Mouse (Mus musculus) MEL (cell line): Measurements from ENCODE around the gene Cx3cl1. TPM values are rescaled to one million over a fixed set of nuclear protein-coding genes. Genes with fewer than 3 reads are reported as not detected.

Experiments
- DNase-seq: peaks from one replicate; pipeline ENCODE4 v3.0.0; 2011; ENCODE audit warnings: low read depth, low spot score
- H3K27ac ChIP-seq: 2 replicates; pipeline ENCODE4 v1.5.1; 2012; ENCODE audit warnings: low read depth, mild to moderate bottlenecking, control low read depth, low read length, moderate library complexity; ENCODE audit not compliant: control insufficient read depth
- H3K27me3 ChIP-seq, 2 experiments: fragments of 150-350 bp in 1 of 2; sonication (generic) in 1 of 2; 2 replicates each; pipeline ENCODE4 v1.6.1; 2012; ENCODE audit warnings: low read length in 2 of 2, mild to moderate bottlenecking in 2 of 2, improper control_type of control experiment in 1 of 2, moderate library complexity in 1 of 2; ENCODE audit not compliant: insufficient read depth in 2 of 2, control insufficient read depth in 1 of 2
- H3K36me3 ChIP-seq, 2 experiments: 2 replicates each; pipeline ENCODE4 v1.6.1; 2012 to 2014; ENCODE audit warnings: low read length in 2 of 2, improper control_type of control experiment in 1 of 2, inconsistent platforms in 1 of 2, mild to moderate bottlenecking in 1 of 2; ENCODE audit not compliant: insufficient read depth in 2 of 2, control insufficient read depth in 1 of 2
- H3K4me1 ChIP-seq, 2 experiments: fragments of 150-350 bp in 1 of 2; sonication (generic) in 1 of 2; 2 replicates each; pipeline ENCODE4 v1.6.1; 2012; ENCODE audit warnings: low read length in 2 of 2, improper control_type of control experiment in 1 of 2, mild to moderate bottlenecking in 1 of 2; ENCODE audit not compliant: insufficient read depth in 2 of 2, control insufficient read depth in 1 of 2
- H3K4me3 ChIP-seq, 2 experiments: fragments of 150-350 bp in 1 of 2; sonication (generic) in 1 of 2; 2 replicates each; pipeline ENCODE4 v1.5.1; 2012; ENCODE audit warnings: low read depth in 2 of 2, low read length in 2 of 2, mild to moderate bottlenecking in 2 of 2, moderate library complexity in 2 of 2, control low read depth in 1 of 2, improper control_type of control experiment in 1 of 2; ENCODE audit not compliant: control insufficient read depth in 1 of 2, insufficient read depth in 1 of 2
- H3K79me2 ChIP-seq: 2 replicates; pipeline ENCODE4 v1.6.1; 2012; ENCODE audit warnings: mild to moderate bottlenecking, low read length, moderate library complexity; ENCODE audit not compliant: control insufficient read depth, poor library complexity, insufficient read depth
- H3K9ac ChIP-seq: 2 replicates; pipeline ENCODE4 v1.6.1; 2012; ENCODE audit warnings: low read depth, mild to moderate bottlenecking, control low read depth, low read length, moderate library complexity; ENCODE audit not compliant: control insufficient read depth, poor library complexity, severe bottlenecking
- H3K9me3 ChIP-seq: fragments of 150-350 bp; sonication (generic); replicated peaks from 2 replicates; pipeline ENCODE4 v1.6.1; 2012; ENCODE audit warnings: mild to moderate bottlenecking, low read length, improper control_type of control experiment, moderate library complexity; ENCODE audit not compliant: insufficient read depth
- BHLHE40 ChIP-seq: IDR thresholded peaks from 2 replicates; pipeline ENCODE4 v1.6.1; 2012; ENCODE audit warnings: low read depth, mild to moderate bottlenecking, inconsistent platforms, low read length, improper control_type of control experiment, borderline replicate concordance
- CHD1 ChIP-seq: IDR thresholded peaks from 2 replicates; pipeline ENCODE4 v1.6.1; 2012; ENCODE audit warnings: low read depth, mild to moderate bottlenecking, inconsistent platforms, low read length, improper control_type of control experiment
- CHD2 ChIP-seq: IDR thresholded peaks from 2 replicates; pipeline ENCODE4 v1.6.1; 2011; ENCODE audit warnings: low read length, improper control_type of control experiment
- CTCF ChIP-seq, 3 experiments: IDR thresholded peaks in 2 of 3; conservative IDR thresholded peaks in 1 of 3; 2 replicates each; pipeline ENCODE4 v1.5.1; 2011 to 2012; ENCODE audit warnings: low read length in 3 of 3, low read depth in 2 of 3, mild to moderate bottlenecking in 2 of 3, improper control_type of control experiment in 1 of 3, inconsistent platforms in 1 of 3, mixed read lengths in 1 of 3, moderate library complexity in 1 of 3; ENCODE audit not compliant: control insufficient read depth in 1 of 3, insufficient read depth in 1 of 3, poor library complexity in 1 of 3, severe bottlenecking in 1 of 3
- ELF1 ChIP-seq: IDR thresholded peaks from 2 replicates; pipeline ENCODE4 v1.6.1; 2014; ENCODE audit warnings: low read depth, mild to moderate bottlenecking, inconsistent platforms, low read length, improper control_type of control experiment, moderate library complexity
- EP300 ChIP-seq, 2 experiments: IDR thresholded peaks; 2 replicates each; pipeline ENCODE4 v1.6.1; 2011; ENCODE audit warnings: improper control_type of control experiment in 2 of 2, low read length in 2 of 2, low read depth in 1 of 2, mild to moderate bottlenecking in 1 of 2
- ETS1 ChIP-seq: IDR thresholded peaks from 2 replicates; pipeline ENCODE4 v1.6.1; 2012; ENCODE audit warnings: low read depth, mild to moderate bottlenecking, inconsistent platforms, low read length, improper control_type of control experiment, moderate library complexity
- GABPA ChIP-seq: IDR thresholded peaks from 2 replicates; pipeline ENCODE4 v1.6.1; 2012; ENCODE audit warnings: low read depth, mild to moderate bottlenecking, inconsistent platforms, low read length, improper control_type of control experiment, moderate library complexity
- GATA1 ChIP-seq: IDR thresholded peaks from 2 replicates; pipeline ENCODE4 v1.6.1; 2011; ENCODE audit warnings: low read depth, low read length, improper control_type of control experiment
- MAFK ChIP-seq: IDR thresholded peaks from 2 replicates; pipeline ENCODE4 v1.6.1; 2011; ENCODE audit warnings: low read depth, mild to moderate bottlenecking, low read length, improper control_type of control experiment, borderline replicate concordance
- MAX ChIP-seq: IDR thresholded peaks from 2 replicates; pipeline ENCODE4 v1.6.1; 2011; ENCODE audit warnings: low read length, improper control_type of control experiment
- MAZ ChIP-seq: IDR thresholded peaks from 2 replicates; pipeline ENCODE4 v1.6.1; 2012; ENCODE audit warnings: low read depth, mild to moderate bottlenecking, inconsistent platforms, low read length, improper control_type of control experiment
- MEF2A ChIP-seq: IDR thresholded peaks from 2 replicates; pipeline ENCODE4 v1.6.1; 2014; ENCODE audit warnings: low read depth, mild to moderate bottlenecking, inconsistent platforms, low read length, improper control_type of control experiment; ENCODE audit not compliant: poor library complexity, insufficient replicate concordance, severe bottlenecking; ENCODE audit errors: extremely low read depth
- MYB ChIP-seq: IDR thresholded peaks from 2 replicates; pipeline ENCODE4 v1.6.1; 2011; ENCODE audit warnings: mild to moderate bottlenecking, low read depth, low read length, improper control_type of control experiment
- MYC ChIP-seq: IDR thresholded peaks from 2 replicates; pipeline ENCODE4 v1.6.1; 2011; ENCODE audit warnings: low read depth, mild to moderate bottlenecking, low read length, improper control_type of control experiment, moderate library complexity
- NELFE ChIP-seq: IDR thresholded peaks from 2 replicates; pipeline ENCODE4 v1.6.1; 2011; ENCODE audit warnings: low read depth, low read length, improper control_type of control experiment
- NRF1 ChIP-seq: IDR thresholded peaks from 2 replicates; pipeline ENCODE4 v1.6.1; 2014; ENCODE audit warnings: low read depth, mild to moderate bottlenecking, inconsistent platforms, low read length, improper control_type of control experiment, moderate library complexity; ENCODE audit not compliant: poor library complexity, insufficient read depth, severe bottlenecking
- POLR2A ChIP-seq, 2 experiments: IDR thresholded peaks; 2 replicates each; pipeline ENCODE4 v1.6.1; 2011 to 2012; ENCODE audit warnings: low read length in 2 of 2, mild to moderate bottlenecking in 2 of 2, control low read depth in 1 of 2, improper control_type of control experiment in 1 of 2, low read depth in 1 of 2, moderate library complexity in 1 of 2; ENCODE audit not compliant: control insufficient read depth in 1 of 2, insufficient read depth in 1 of 2, poor library complexity in 1 of 2
- POLR2AphosphoS2 ChIP-seq: IDR thresholded peaks from 2 replicates; pipeline ENCODE4 v1.6.1; 2011; ENCODE audit warnings: low read length, improper control_type of control experiment
- POLR2AphosphoS5 ChIP-seq: IDR thresholded peaks from 2 replicates; pipeline ENCODE4 v1.6.1; 2012; ENCODE audit warnings: low read depth, borderline replicate concordance, mild to moderate bottlenecking, inconsistent platforms, low read length, moderate library complexity, mixed read lengths
- RCOR1 ChIP-seq: IDR thresholded peaks from 2 replicates; pipeline ENCODE4 v1.6.1; 2012; ENCODE audit warnings: low read depth, mild to moderate bottlenecking, inconsistent platforms, low read length, improper control_type of control experiment
- SIN3A ChIP-seq: IDR thresholded peaks from 2 replicates; pipeline ENCODE4 v1.6.1; 2012; ENCODE audit warnings: low read length, improper control_type of control experiment, inconsistent platforms
- TAL1 ChIP-seq: IDR thresholded peaks from 2 replicates; pipeline ENCODE4 v1.6.1; 2012; ENCODE audit warnings: mild to moderate bottlenecking, inconsistent platforms, low read length, moderate library complexity, mixed read lengths
- TBP ChIP-seq: IDR thresholded peaks from 2 replicates; pipeline ENCODE4 v1.8.0; 2011; ENCODE audit warnings: low read depth, low read length, improper control_type of control experiment
- TCF12 ChIP-seq: IDR thresholded peaks from 2 replicates; pipeline ENCODE4 v1.6.1; 2014; ENCODE audit warnings: low read depth, mild to moderate bottlenecking, inconsistent platforms, low read length, improper control_type of control experiment, moderate library complexity
- USF1 ChIP-seq: IDR thresholded peaks from 2 replicates; pipeline ENCODE4 v1.6.1; 2014; ENCODE audit warnings: low read depth, mild to moderate bottlenecking, inconsistent platforms, low read length, improper control_type of control experiment, moderate library complexity
- USF2 ChIP-seq, 2 experiments: IDR thresholded peaks; 2 replicates each; pipeline ENCODE4 v1.6.1; 2011 to 2012; ENCODE audit warnings: improper control_type of control experiment in 2 of 2, low read length in 2 of 2, borderline replicate concordance in 1 of 2, inconsistent platforms in 1 of 2, low read depth in 1 of 2, mild to moderate bottlenecking in 1 of 2; ENCODE audit not compliant: insufficient read depth in 1 of 2
- ZC3H11A ChIP-seq: IDR thresholded peaks from 2 replicates; pipeline ENCODE4 v1.6.1; 2012; ENCODE audit warnings: low read depth, mild to moderate bottlenecking, inconsistent platforms, low read length, improper control_type of control experiment
- ZKSCAN1 ChIP-seq: IDR thresholded peaks from 2 replicates; pipeline ENCODE4 v1.6.1; 2012; ENCODE audit warnings: low read depth, mild to moderate bottlenecking, inconsistent platforms, low read length, improper control_type of control experiment, moderate library complexity
- ZMIZ1 ChIP-seq: IDR thresholded peaks from 2 replicates; pipeline ENCODE4 v1.6.1; 2012; ENCODE audit warnings: low read depth, mild to moderate bottlenecking, inconsistent platforms, low read length, improper control_type of control experiment, moderate library complexity
- polyA plus RNA-seq, 2 experiments: library from polyadenylated mRNA; stranded (reverse) in 1 of 2; unstranded in 1 of 2; fragments of >175 nt in 1 of 2; fragments of >200 nt in 1 of 2; gene quantifications; 2 replicates each; pipeline versions ENCODE4 v1.2.1 to v1.2.4; 2012; ENCODE audit warnings: low replicate concordance in 2 of 2, low read depth in 1 of 2; ENCODE audit not compliant: insufficient read length in 2 of 2, insufficient read depth in 1 of 2, missing spikeins in 1 of 2
- total RNA-seq: library from RNA; depleted of rRNA; stranded (reverse); fragments of 300-350 nt; gene quantifications from 2 replicates; pipeline ENCODE4 v1.2.3, GENCODE M21; 2012

Cx3cl1 gene
- total and polyA plus RNA-seq, 3 experiments: not detected

DNA sequence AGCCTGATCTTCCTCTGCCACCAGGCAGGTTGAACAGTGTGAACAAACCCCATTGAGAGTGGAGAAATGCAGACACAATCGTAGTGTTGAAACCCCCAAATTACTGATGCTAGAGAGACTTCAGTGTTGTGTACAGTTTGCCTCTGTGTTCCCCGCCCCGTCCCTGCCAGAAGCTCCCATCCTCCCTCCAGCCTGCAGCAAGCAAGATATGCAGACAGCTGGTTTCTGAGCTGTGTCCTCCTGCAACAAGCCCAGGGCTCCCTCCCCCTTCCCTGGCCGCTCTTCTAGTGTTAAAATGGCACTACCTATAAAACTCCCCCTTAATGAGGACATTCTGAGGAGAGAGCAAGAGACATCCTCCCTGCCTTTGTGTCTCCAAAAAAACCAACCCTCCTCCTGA lies 42.5 kb upstream of the Cx3cl1 start:
- Histone ChIP-seq H3K27ac (no peak overlapping the region), H3K9me3 (no peaks in the 10 kb centered on the region), H3K36me3 (no peaks in the 10 kb centered on the region), H3K9ac (no peak overlapping the region), H3K27me3 (peaks cover 16 to 22% of the 10 kb centered on the region in 2 experiments), H3K79me2 (no peaks in the 10 kb centered on the region), H3K4me1 (no peaks in the 10 kb centered on the region), H3K4me3 (no peak overlapping the region)
- no peak for DNase-seq
- TF ChIP-seq ETS1: no peak
- TF ChIP-seq RCOR1: no peak
- no peak for TF ChIP-seq USF2 (IDR thresholded peaks at IDR 0.05; ENCODE audit: borderline replicate concordance in 1 of 2, insufficient read depth in 1 of 2, low read depth in 1 of 2, low read length in 2 of 2)
- TF ChIP-seq GABPA: no peak
- no peak for TF ChIP-seq ZMIZ1
- no peak for TF ChIP-seq GATA1
- no peak for TF ChIP-seq ZKSCAN1
- TF ChIP-seq POLR2AphosphoS2: no peak
- TF ChIP-seq MAFK: no peak
- TF ChIP-seq BHLHE40: no peak
- TF ChIP-seq CHD1: no peak
- no peak for TF ChIP-seq SIN3A
- TF ChIP-seq POLR2A (IDR thresholded peaks at IDR 0.05; ENCODE audit: control insufficient read depth in 1 of 2, insufficient read depth in 1 of 2, low read depth in 1 of 2, low read length in 2 of 2, poor library complexity in 1 of 2): no peak
- TF ChIP-seq MAX: no peak
- TF ChIP-seq ELF1: no peak
- no peak for TF ChIP-seq USF1
- no peak for TF ChIP-seq MEF2A
- TF ChIP-seq MAZ: no peak
- TF ChIP-seq TAL1: no peak

- TF ChIP-seq MAX: no peak
- TF ChIP-seq TCF12: peak; percentile 19; the same call in 1 of the 2 replicates
- no peak for TF ChIP-seq ZC3H11A
- TF ChIP-seq TAL1: 0 out of 2 replicates have a peak, but pooled peaks have one; percentile 19
- no peak for TF ChIP-seq CHD2
- no peak for TF ChIP-seq NELFE
- TF ChIP-seq GABPA: no peak
- no peak for TF ChIP-seq ZKSCAN1
- TF ChIP-seq POLR2AphosphoS5: no peak
- no peak for TF ChIP-seq MAFK
- TF ChIP-seq BHLHE40: no peak
- peak; percentile 57 for TF ChIP-seq ETS1
- TF ChIP-seq TBP: no peak
- TF ChIP-seq NRF1: no peak
- no peak for TF ChIP-seq POLR2AphosphoS2
- no peak for TF ChIP-seq CHD1
- TF ChIP-seq MYC: no peak
- peak in 1 of 2 experiments; percentile 8; a peak in 1 of 4 replicates for TF ChIP-seq EP300 (IDR thresholded peaks at IDR 0.05; ENCODE audit: low read depth in 1 of 2, low read length in 2 of 2)
- no peak for TF ChIP-seq RCOR1
- no peak for TF ChIP-seq CTCF (IDR thresholded peaks at IDR 0.05 in 2 of 3, conservative IDR thresholded peaks at IDR 0.05 in 1 of 3; ENCODE audit: control insufficient read depth in 1 of 3, insufficient read depth in 1 of 3, low read depth in 2 of 3, low read length in 3 of 3, poor library complexity in 1 of 3, severe bottlenecking in 1 of 3)
- no peak for TF ChIP-seq MYB
- H3K36me3 ChIP-seq: no peaks in the 10 kb centered on the region
- no peak overlapping the region for H3K27ac ChIP-seq
- H3K4me1 ChIP-seq: no peaks in the 10 kb centered on the region
- H3K79me2 ChIP-seq: no peaks in the 10 kb centered on the region
- no peaks in the 10 kb centered on the region for H3K9me3 ChIP-seq
- H3K9ac ChIP-seq: no peak overlapping the region
- no peak overlapping the region for H3K4me3 ChIP-seq
- H3K27me3 ChIP-seq: peaks cover 2 to 7% of the 10 kb centered on the region in 2 experiments
- peak; percentile 27 for DNase-seq
Observed at GRCm38 (mm10) chr8:94733821-94734465, 37.9 kb upstream of the Cx3cl1 start.
